Mouse (Mus musculus): Measurements from ENCODE around the gene 3110082I17Rik.
A peak's percentile ranks its signal among the peaks of the same experiment; 100 is the strongest.
"Not testable (repeated sequence)": the region's sequence is repeated elsewhere in the genome, so short reads cannot be mapped to it uniquely, and the experiment has no call there.

3110082I17Rik gene

GRCm38 (mm10) chr5:139392219-139393196, 67.8 kb downstream of the 3110082I17Rik start:
- DNase-seq, result no peak

GRCm38 (mm10) chr5:139391309-139391990, 68.9 kb downstream of the 3110082I17Rik start:
- DNase-seq, result no peak

GRCm38 (mm10) chr5:139390324-139391119, 69.8 kb downstream of the 3110082I17Rik start:
- DNase-seq, result not testable (repeated sequence)

GRCm38 (mm10) chr5:139389676-139390061, 70.7 kb downstream of the 3110082I17Rik start:
- peak; percentile 49 for DNase-seq

- DNase-seq, result no peak
Measured at GRCm38 (mm10) chr5:139388694-139389675, 71.3 kb downstream of the 3110082I17Rik start.

- DNase-seq, result peak; percentile 60
Measured at GRCm38 (mm10) chr5:139388195-139388570, 72.1 kb downstream of the 3110082I17Rik start.

- DNase-seq, result no peak
Measured at GRCm38 (mm10) chr5:139387329-139388194, 72.8 kb downstream of the 3110082I17Rik start.

GRCm38 (mm10) chr5:139386047-139386446, 74.3 kb downstream of the 3110082I17Rik start:
- no peak for DNase-seq

- peak; percentile 80 for DNase-seq
Measured at GRCm38 (mm10) chr5:139384531-139384930, 75.8 kb downstream of the 3110082I17Rik start.

GRCm38 (mm10) chr5:139383234-139383633, 77.1 kb downstream of the 3110082I17Rik start:
- DNase-seq, result no peak

- peak; percentile 71 for DNase-seq
Measured at GRCm38 (mm10) chr5:139382760-139383159, 77.6 kb downstream of the 3110082I17Rik start.

GRCm38 (mm10) chr5:139381586-139382513, 78.5 kb downstream of the 3110082I17Rik start:
- DNase-seq, result peak; percentile 54

- peak; percentile 99 for DNase-seq
Measured at GRCm38 (mm10) chr5:139380385-139381248, 79.7 kb downstream of the 3110082I17Rik start.

GRCm38 (mm10) chr5:139379771-139380384, 80.4 kb downstream of the 3110082I17Rik start:
- DNase-seq, result no peak

GRCm38 (mm10) chr5:139378986-139379629, 81.2 kb downstream of the 3110082I17Rik start:
- DNase-seq, result peak; percentile 97

- DNase-seq, result no peak
Measured at GRCm38 (mm10) chr5:139378271-139378556, 82.1 kb downstream of the 3110082I17Rik start.

- DNase-seq, result peak; percentile 87
Measured at GRCm38 (mm10) chr5:139377468-139378270, 82.7 kb downstream of the 3110082I17Rik start, which contains the start of gene Gpr146. Gpr146 (plus strand) TSS chr5:139377697.
